Mouse (Mus musculus) c-Kit-positive CD71-positive TER-119-negative erythroid progenitor cells, embryonic 14.5 days (primary cell): Measurements from ENCODE around the gene Tekt3.

Source experiments
- DNase-seq: peaks from one replicate; pipeline ENCODE4 v3.0.0-alpha.2; 2013; ENCODE audit warnings: low read depth

The Tekt3 gene

GRCm38 (mm10) chr11:63059911-63060310, 1.5 kb upstream of the Tekt3 start:
- DNase-seq = no peak

- DNase-seq = no peak
These were observed 5.1 kb downstream of the Tekt3 start for GRCm38 (mm10) chr11:63066526-63066925.

- no peak for DNase-seq
These were observed 8.6 kb downstream of the Tekt3 start for GRCm38 (mm10) chr11:63070081-63070480.

- DNase-seq = no peak
These were observed 23.1 kb downstream of the Tekt3 start for GRCm38 (mm10) chr11:63084536-63084935.

GRCm38 (mm10) chr11:63088672-63089071, 27.2 kb downstream of the Tekt3 start:
- no peak for DNase-seq

- no peak for DNase-seq
These were observed 28.8 kb downstream of the Tekt3 start for GRCm38 (mm10) chr11:63090210-63090609.

- DNase-seq = no peak
These were observed 29.5 kb downstream of the Tekt3 start for GRCm38 (mm10) chr11:63090986-63091385.

GRCm38 (mm10) chr11:63092271-63092670, 30.8 kb downstream of the Tekt3 start:
- no peak for DNase-seq

- no peak for DNase-seq
These were observed 32.1 kb downstream of the Tekt3 start for GRCm38 (mm10) chr11:63093601-63094000.

- no peak for DNase-seq
These were observed 33.0 kb downstream of the Tekt3 start for GRCm38 (mm10) chr11:63094496-63094895.

GRCm38 (mm10) chr11:63098016-63098415, 36.6 kb downstream of the Tekt3 start:
- no peak for DNase-seq

GRCm38 (mm10) chr11:63099390-63099789, 37.9 kb downstream of the Tekt3 start:
- DNase-seq = no peak

- no peak for DNase-seq
These were observed 41.8 kb downstream of the Tekt3 start for GRCm38 (mm10) chr11:63103256-63103655.

GRCm38 (mm10) chr11:63104026-63104425, 42.6 kb downstream of the Tekt3 start:
- no peak for DNase-seq

- DNase-seq = no peak
These were observed 47.8 kb downstream of the Tekt3 start for GRCm38 (mm10) chr11:63109230-63109775.

- no peak for DNase-seq
These were observed 48.9 kb downstream of the Tekt3 start for GRCm38 (mm10) chr11:63110329-63110728.

GRCm38 (mm10) chr11:63114807-63115641, 53.6 kb downstream of the Tekt3 start:
- no peak for DNase-seq

- DNase-seq = no peak
These were observed 55.2 kb downstream of the Tekt3 start for GRCm38 (mm10) chr11:63116652-63117051.

- no peak for DNase-seq
These were observed 55.8 kb downstream of the Tekt3 start for GRCm38 (mm10) chr11:63117266-63117665.

GRCm38 (mm10) chr11:63119791-63120190, 58.3 kb downstream of the Tekt3 start:
- no peak for DNase-seq

- no peak for DNase-seq
These were observed 60.8 kb downstream of the Tekt3 start for GRCm38 (mm10) chr11:63122249-63122648.

GRCm38 (mm10) chr11:63122776-63123350, 61.4 kb downstream of the Tekt3 start:
- DNase-seq = no peak

- DNase-seq = no peak
These were observed 62.9 kb downstream of the Tekt3 start for GRCm38 (mm10) chr11:63124316-63124715.
